Mouse (Mus musculus) embryo, embryonic 10 days (tissue): ENCODE measurements at regions not wholly inside any gene's neighbourhood (a gene's known extent, or its start where the extent isn't known, plus 50 kb on each side); places are given as distances from the start of the nearest gene placed in this dataset.
A peak's percentile ranks its signal among the peaks of the same experiment; 100 is the strongest.
"Not testable (repeated sequence)": the region's sequence is repeated elsewhere in the genome, so short reads cannot be mapped to it uniquely, and the experiment has no call there.

Experiments
- DNase-seq: peaks from one replicate; pipeline ENCODE4 v3.0.0-alpha.2; 2015; ENCODE audit warnings: low spot score

GRCm38 (mm10) chr9:12611994-12612393 is 633.6 kb downstream of the Jrkl start:
- DNase-seq = not testable (repeated sequence)

- DNase-seq = no peak
Observed at GRCm38 (mm10) chr9:12598113-12598650, 647.4 kb downstream of the Jrkl start.

GRCm38 (mm10) chr9:12587289-12588057 is 658.2 kb downstream of the Jrkl start:
- DNase-seq = peak; percentile 28
